Mouse (Mus musculus) hindbrain, embryonic 16.5 days (tissue): ENCODE measurements around the gene Prpf4. TPM values are rescaled to one million over a fixed set of nuclear protein-coding genes. Genes with fewer than 3 reads are reported as not detected.

Source experiments
- ATAC-seq: fragments of 200-750 bp; cut with Nextera tagmentation; 2 replicates; pipeline ENCODE4 v1.8.0; 2017; ENCODE audit warnings: moderate TSS enrichment, moderate library complexity
- H3K27ac ChIP-seq: fragments of 300-500 bp; sonication (generic); 2 replicates; pipeline ENCODE4 v1.5.1; 2014; ENCODE audit warnings: low read depth, mild to moderate bottlenecking, control low read depth, low read length, moderate library complexity
- H3K27me3 ChIP-seq: fragments of 300-500 bp; sonication (generic); replicated peaks from 2 replicates; pipeline ENCODE4 v1.6.1; 2014; ENCODE audit warnings: low read length; ENCODE audit not compliant: control insufficient read depth, insufficient read depth
- H3K36me3 ChIP-seq: fragments of 300-500 bp; sonication (generic); 2 replicates; pipeline ENCODE4 v1.6.1; 2014; ENCODE audit warnings: mild to moderate bottlenecking, low read length, moderate library complexity, mixed read lengths; ENCODE audit not compliant: control insufficient read depth, insufficient read depth
- H3K4me1 ChIP-seq: fragments of 300-500 bp; sonication (generic); 2 replicates; pipeline ENCODE4 v1.6.1; 2014; ENCODE audit warnings: low read depth, low read length; ENCODE audit not compliant: control insufficient read depth, insufficient read depth
- H3K4me2 ChIP-seq: fragments of 300-500 bp; sonication (generic); 2 replicates; pipeline ENCODE4 v1.6.1; 2014; ENCODE audit warnings: mild to moderate bottlenecking, low read length, control low read depth, moderate library complexity
- H3K4me3 ChIP-seq: fragments of 300-500 bp; sonication (generic); 2 replicates; pipeline ENCODE4 v1.5.1; 2014; ENCODE audit warnings: mild to moderate bottlenecking, low read length, control low read depth, moderate library complexity
- H3K9ac ChIP-seq: fragments of 300-500 bp; sonication (generic); 2 replicates; pipeline ENCODE4 v1.6.1; 2014; ENCODE audit warnings: low read depth, mild to moderate bottlenecking, control low read depth, low read length, moderate library complexity
- H3K9me3 ChIP-seq: fragments of 300-500 bp; sonication (generic); 2 replicates; pipeline ENCODE4 v1.6.1; 2014; ENCODE audit warnings: mild to moderate bottlenecking, low read length, moderate library complexity; ENCODE audit not compliant: control insufficient read depth
- WGBS: fragments of 180-500 bp; shearing (Covaris S2); extraction: QIAGEN DNeasy Blood & Tissue Kit; methylation state at CpG from one replicate; pipeline ENCODE4 v1.1.7; 2014; 5-methylcytosine and 5-hydroxymethylcytosine counted together
- polyA plus RNA-seq: library from polyadenylated mRNA; unstranded; fragments of >200 nt; fragmentation: Nextera tagmentation; extraction: Ambion mirVana; gene quantifications from 2 replicates; pipeline ENCODE4 v1.2.1, GENCODE M21; 2015

The Prpf4 gene
- polyA plus RNA-seq, 1 experiment from 2014 or later, result 12.4 TPM

GRCm38 (mm10) chr4:62383207-62383606 is 25.4 kb upstream of the Prpf4 start:
- no peak overlapping the region for H3K27ac ChIP-seq
- 94% methylated on average over 6 of the region's 6 CpGs for WGBS
- no peaks in the 10 kb centered on the region for H3K27me3 ChIP-seq
- H3K4me3 ChIP-seq, result no peak overlapping the region
- H3K4me2 ChIP-seq, result no peak overlapping the region
- no peak for ATAC-seq
- no peaks in the 10 kb centered on the region for H3K9me3 ChIP-seq
- H3K36me3 ChIP-seq, result peaks cover 5% of the 10 kb centered on the region
- H3K4me1 ChIP-seq, result no peaks in the 10 kb centered on the region
- no peak overlapping the region for H3K9ac ChIP-seq

GRCm38 (mm10) chr4:62383752-62384151 is 24.8 kb upstream of the Prpf4 start:
- Histone ChIP-seq H3K4me1 (no peaks in the 10 kb centered on the region), H3K36me3 (peaks cover 9% of the 10 kb centered on the region), H3K4me2 (no peak overlapping the region), H3K9ac (no peak overlapping the region), H3K4me3 (no peak overlapping the region), H3K27me3 (no peaks in the 10 kb centered on the region), H3K27ac (no peak overlapping the region), H3K9me3 (no peaks in the 10 kb centered on the region)
- no peak for ATAC-seq
- WGBS, result 89% methylated on average over 7 of the region's 7 CpGs

- Histone ChIP-seq H3K4me2 (no peak overlapping the region), H3K27ac (no peak overlapping the region), H3K27me3 (no peaks in the 10 kb centered on the region), H3K4me1 (no peaks in the 10 kb centered on the region), H3K36me3 (peaks cover 9% of the 10 kb centered on the region), H3K9ac (no peak overlapping the region), H3K9me3 (no peaks in the 10 kb centered on the region), H3K4me3 (no peak overlapping the region)
- no peak for ATAC-seq
- 100% methylated on average over 1 of the region's 1 CpGs for WGBS
These were observed 24.4 kb upstream of the Prpf4 start for GRCm38 (mm10) chr4:62384159-62384558.

- Histone ChIP-seq H3K4me2 (no peak overlapping the region), H3K4me3 (no peak overlapping the region), H3K27me3 (no peaks in the 10 kb centered on the region), H3K36me3 (peaks cover 9% of the 10 kb centered on the region), H3K9me3 (no peaks in the 10 kb centered on the region), H3K4me1 (no peaks in the 10 kb centered on the region), H3K27ac (no peak overlapping the region), H3K9ac (no peak overlapping the region)
- WGBS, result 93% methylated on average over 7 of the region's 7 CpGs
- no peak for ATAC-seq
These were observed 23.2 kb upstream of the Prpf4 start for GRCm38 (mm10) chr4:62385439-62385838.

- no peak for ATAC-seq
- 86% methylated on average over 5 of the region's 5 CpGs for WGBS
- Histone ChIP-seq H3K36me3 (peaks cover 15% of the 10 kb centered on the region), H3K27me3 (no peaks in the 10 kb centered on the region), H3K4me3 (no peak overlapping the region), H3K4me2 (no peak overlapping the region), H3K9me3 (no peaks in the 10 kb centered on the region), H3K27ac (no peak overlapping the region), H3K9ac (no peak overlapping the region), H3K4me1 (no peaks in the 10 kb centered on the region)
These were observed 18.7 kb upstream of the Prpf4 start for GRCm38 (mm10) chr4:62389592-62390512.

GRCm38 (mm10) chr4:62391892-62392291 is 16.7 kb upstream of the Prpf4 start:
- H3K4me3 ChIP-seq, result no peak overlapping the region
- no peak overlapping the region for H3K4me2 ChIP-seq
- H3K4me1 ChIP-seq, result no peaks in the 10 kb centered on the region
- H3K9ac ChIP-seq, result no peak overlapping the region
- no peaks in the 10 kb centered on the region for H3K27me3 ChIP-seq
- H3K9me3 ChIP-seq, result no peaks in the 10 kb centered on the region
- ATAC-seq, result no peak
- WGBS, result 87% methylated on average over 7 of the region's 7 CpGs
- H3K36me3 ChIP-seq, result peaks cover 21% of the 10 kb centered on the region
- H3K27ac ChIP-seq, result no peak overlapping the region

- no peak overlapping the region for H3K9ac ChIP-seq
- no peak overlapping the region for H3K27ac ChIP-seq
- no peaks in the 10 kb centered on the region for H3K4me1 ChIP-seq
- H3K36me3 ChIP-seq, result peaks cover 25% of the 10 kb centered on the region
- no peak overlapping the region for H3K4me2 ChIP-seq
- no peaks in the 10 kb centered on the region for H3K27me3 ChIP-seq
- H3K4me3 ChIP-seq, result no peak overlapping the region
- no peak for ATAC-seq
- WGBS, result 22% methylated on average over 6 of the region's 6 CpGs
- H3K9me3 ChIP-seq, result no peaks in the 10 kb centered on the region
These were observed 15.1 kb upstream of the Prpf4 start for GRCm38 (mm10) chr4:62393459-62393858.

GRCm38 (mm10) chr4:62395806-62396205 is 12.8 kb upstream of the Prpf4 start:
- Histone ChIP-seq H3K27ac (no peak overlapping the region), H3K4me2 (no peak overlapping the region), H3K36me3 (peaks cover 27% of the 10 kb centered on the region), H3K4me3 (no peak overlapping the region), H3K27me3 (no peaks in the 10 kb centered on the region), H3K9me3 (no peaks in the 10 kb centered on the region), H3K4me1 (no peaks in the 10 kb centered on the region), H3K9ac (no peak overlapping the region)
- 100% methylated on average over 1 of the region's 1 CpGs for WGBS
- ATAC-seq, result no peak

- H3K36me3 ChIP-seq, result peaks cover 40% of the 10 kb centered on the region
- no peak for ATAC-seq
- WGBS, result 85% methylated on average over 4 of the region's 4 CpGs
These were observed 10.8 kb upstream of the Prpf4 start for GRCm38 (mm10) chr4:62397616-62398365.

More at GRCm38 (mm10) chr4:62397616-62398365, 10.8 kb upstream of the Prpf4 start:
- no peak overlapping the region for H3K4me2 ChIP-seq
- no peaks in the 10 kb centered on the region for H3K4me1 ChIP-seq
- H3K27ac ChIP-seq, result no peak overlapping the region
- no peaks in the 10 kb centered on the region for H3K9me3 ChIP-seq
- H3K27me3 ChIP-seq, result no peaks in the 10 kb centered on the region
- H3K9ac ChIP-seq, result no peak overlapping the region
- no peak overlapping the region for H3K4me3 ChIP-seq
